Mouse (Mus musculus) frontal cortex, postnatal 14 days (tissue): ENCODE measurements around the gene Tmem182.

Experiments
- DNase-seq, 2 experiments: peaks; one replicate each; pipeline ENCODE4 v3.0.0; 2022; ENCODE audit warnings: low spot score in 2 of 2

Gene Tmem182

GRCm38 (mm10) chr1:40865043-40865442, 59.6 kb downstream of the Tmem182 start:
- no peak for DNase-seq

GRCm38 (mm10) chr1:40867106-40867505, 61.7 kb downstream of the Tmem182 start:
- DNase-seq = no peak

- no peak for DNase-seq
Observed at GRCm38 (mm10) chr1:40867651-40868050, 62.2 kb downstream of the Tmem182 start.

GRCm38 (mm10) chr1:40873760-40874455, 68.5 kb downstream of the Tmem182 start:
- no peak for DNase-seq

- DNase-seq = no peak
Observed at GRCm38 (mm10) chr1:40874456-40875375, 69.3 kb downstream of the Tmem182 start.

- peak; percentile 30 to 79 for DNase-seq
Observed at GRCm38 (mm10) chr1:40879051-40879450, 73.7 kb downstream of the Tmem182 start.

GRCm38 (mm10) chr1:40879526-40879925, 74.1 kb downstream of the Tmem182 start:
- DNase-seq = no peak

GRCm38 (mm10) chr1:40880527-40880926, 75.1 kb downstream of the Tmem182 start:
- no peak for DNase-seq

GRCm38 (mm10) chr1:40883856-40884255, 78.5 kb downstream of the Tmem182 start:
- no peak for DNase-seq

GRCm38 (mm10) chr1:40884943-40885342, 79.5 kb downstream of the Tmem182 start:
- no peak for DNase-seq

- DNase-seq = peak; percentile 53 to 75
Observed at GRCm38 (mm10) chr1:40887673-40888072, 82.3 kb downstream of the Tmem182 start.

GRCm38 (mm10) chr1:40888396-40889040, 83.1 kb downstream of the Tmem182 start:
- DNase-seq = no peak

- DNase-seq = no peak
Observed at GRCm38 (mm10) chr1:40889617-40890016, 84.2 kb downstream of the Tmem182 start.

- DNase-seq = no peak
Observed at GRCm38 (mm10) chr1:40890246-40890645, 84.8 kb downstream of the Tmem182 start.

- no peak for DNase-seq
Observed at GRCm38 (mm10) chr1:40903712-40904111, 98.3 kb downstream of the Tmem182 start.
